Mouse (Mus musculus) forebrain, embryonic 12.5 days (tissue): ENCODE measurements around the gene Rgs4. TPM values are rescaled to one million over a fixed set of nuclear protein-coding genes. Genes with fewer than 3 reads are reported as not detected.
A peak's percentile ranks its signal among the peaks of the same experiment; 100 is the strongest.

Source experiments
- ATAC-seq: fragments of 200-750 bp; cut with Nextera tagmentation; 2 replicates; pipeline ENCODE4 v1.8.0; 2017; ENCODE audit warnings: moderate TSS enrichment; ENCODE audit not compliant: low FRiP score
- H3K27ac ChIP-seq: fragments of 300-500 bp; sonication (generic); 2 replicates; pipeline ENCODE4 v1.5.1; 2016; ENCODE audit warnings: mild to moderate bottlenecking
- H3K27me3 ChIP-seq: fragments of 300-500 bp; sonication (generic); 2 replicates; pipeline ENCODE4 v1.6.1; 2016; ENCODE audit warnings: mild to moderate bottlenecking
- H3K36me3 ChIP-seq: fragments of 300-500 bp; sonication (generic); replicated peaks from 2 replicates; pipeline ENCODE4 v1.6.1; 2016; ENCODE audit warnings: mild to moderate bottlenecking
- H3K4me1 ChIP-seq: fragments of 300-500 bp; sonication (generic); 2 replicates; pipeline ENCODE4 v1.6.1; 2016
- H3K4me2 ChIP-seq: fragments of 300-500 bp; sonication (generic); 2 replicates; pipeline ENCODE4 v1.6.1; 2016; ENCODE audit warnings: mild to moderate bottlenecking, moderate library complexity
- H3K4me3 ChIP-seq: fragments of 300-500 bp; sonication (generic); replicated peaks from 2 replicates; pipeline ENCODE4 v1.5.1; 2016; ENCODE audit warnings: mild to moderate bottlenecking
- H3K9ac ChIP-seq: fragments of 300-500 bp; sonication (generic); 2 replicates; pipeline ENCODE4 v1.6.1; 2016; ENCODE audit warnings: mild to moderate bottlenecking
- H3K9me3 ChIP-seq: fragments of 300-500 bp; sonication (generic); 2 replicates; pipeline ENCODE4 v1.6.1; 2016
- WGBS: fragments of 180-500 bp; shearing (Covaris S2); methylation state at CpG from one replicate; pipeline ENCODE4 v1.1.7; 2016; 5-methylcytosine and 5-hydroxymethylcytosine counted together
- polyA plus RNA-seq: library from polyadenylated mRNA; unstranded; fragments of >200 nt; fragmentation: Nextera tagmentation; extraction: Ambion mirVana; gene quantifications from 2 replicates; pipeline ENCODE4 v1.2.1, GENCODE M21; 2016

The Rgs4 gene
- polyA plus RNA-seq, result 13.9 and 14.5 TPM in 2 replicates

DNA sequence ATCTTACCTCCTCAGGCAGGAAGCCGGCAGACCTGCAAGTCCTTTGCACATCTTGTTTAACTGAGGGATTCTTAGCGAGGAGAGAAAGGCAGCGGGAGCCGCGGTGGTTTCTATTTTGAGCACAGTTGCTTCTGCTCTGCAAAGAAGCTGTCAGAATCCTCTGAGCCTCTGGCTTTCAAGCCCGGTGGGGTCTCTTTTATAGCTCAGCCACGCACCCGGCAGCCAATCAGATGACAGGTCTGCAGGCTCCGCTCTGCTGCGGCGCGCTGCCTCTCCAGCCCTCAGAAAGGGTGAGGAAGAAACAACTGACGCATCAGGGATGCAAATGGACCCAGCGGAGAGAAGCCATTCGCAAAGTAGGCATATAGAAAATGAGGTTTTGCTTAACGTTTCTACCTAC lies at the start of gene Rgs4:
Gene Rgs4, minus strand, starts transcription at position 170 of the 400 bp plus-strand sequence.
- WGBS, result under 1% methylated on average over 16 of the region's 16 CpGs
- Histone ChIP-seq H3K27me3 (peaks cover 17% of the 10 kb centered on the region), H3K27ac (no peak within 1 kb of the TSS), H3K4me1 (peaks cover 7% of the 10 kb centered on the region; the same call in 1 of the 2 replicates), H3K4me3 (peak within 1 kb of the TSS; percentile 29), H3K4me2 (peak within 1 kb of the TSS; percentile 52), H3K36me3 (no peaks in the 10 kb centered on the region), H3K9me3 (no peaks in the 10 kb centered on the region), H3K9ac (peak within 1 kb of the TSS; percentile 53)
- peak; percentile 96 for ATAC-seq

DNA sequence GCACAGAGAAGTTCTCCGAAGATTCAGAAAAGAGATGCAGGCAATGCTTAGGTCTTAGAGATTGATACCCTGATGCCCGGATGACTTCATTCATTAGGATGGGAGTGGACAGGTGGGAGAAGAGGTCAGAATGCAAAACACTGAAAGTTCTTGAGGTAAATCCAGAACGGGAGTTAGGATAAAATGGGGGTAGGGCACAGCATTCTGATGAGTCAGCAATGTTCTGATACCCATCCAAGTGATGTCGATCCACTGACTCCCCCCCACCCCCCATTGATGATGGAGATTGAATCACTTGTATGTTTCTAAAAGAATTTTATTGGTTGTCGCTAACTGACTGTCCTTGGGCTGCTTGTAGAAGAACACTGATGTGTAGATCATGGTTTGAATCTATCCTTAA lies 45.0 kb upstream of the Rgs4 start:
- no peak overlapping the region for H3K4me2 ChIP-seq
- H3K9ac ChIP-seq, result no peak overlapping the region
- H3K27ac ChIP-seq, result no peak overlapping the region
- no peak overlapping the region for H3K4me3 ChIP-seq
- H3K9me3 ChIP-seq, result no peaks in the 10 kb centered on the region
- WGBS, result 91% methylated on average over 5 of the region's 5 CpGs
- ATAC-seq, result no peak
- no peaks in the 10 kb centered on the region for H3K36me3 ChIP-seq
- H3K27me3 ChIP-seq, result no peaks in the 10 kb centered on the region
- no peaks in the 10 kb centered on the region for H3K4me1 ChIP-seq

DNA sequence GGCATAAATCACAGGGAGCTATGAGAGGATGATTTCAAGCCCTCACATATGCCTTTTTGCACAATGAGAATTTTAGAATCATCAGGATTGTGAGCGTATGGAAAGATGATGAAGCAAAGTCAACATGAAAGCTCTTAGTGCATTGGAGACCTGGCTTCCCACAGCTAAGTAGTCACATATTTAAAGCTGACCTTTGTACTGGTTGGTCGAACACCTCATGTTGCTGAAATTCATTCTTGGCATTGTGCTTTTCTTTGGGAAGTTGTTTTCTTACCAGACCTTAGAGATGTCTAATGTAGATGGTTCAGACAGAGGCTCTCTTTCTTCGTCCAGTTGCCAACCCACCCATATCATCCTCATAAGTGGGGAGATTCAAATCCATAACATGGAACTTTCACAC lies 38.5 kb upstream of the Rgs4 start:
- Histone ChIP-seq H3K36me3 (no peaks in the 10 kb centered on the region), H3K4me2 (no peak overlapping the region), H3K9ac (no peak overlapping the region), H3K4me3 (no peak overlapping the region), H3K4me1 (no peaks in the 10 kb centered on the region), H3K27me3 (no peaks in the 10 kb centered on the region), H3K27ac (no peak overlapping the region), H3K9me3 (no peaks in the 10 kb centered on the region)
- 92% methylated on average over 3 of the region's 3 CpGs for WGBS
- no peak for ATAC-seq

DNA sequence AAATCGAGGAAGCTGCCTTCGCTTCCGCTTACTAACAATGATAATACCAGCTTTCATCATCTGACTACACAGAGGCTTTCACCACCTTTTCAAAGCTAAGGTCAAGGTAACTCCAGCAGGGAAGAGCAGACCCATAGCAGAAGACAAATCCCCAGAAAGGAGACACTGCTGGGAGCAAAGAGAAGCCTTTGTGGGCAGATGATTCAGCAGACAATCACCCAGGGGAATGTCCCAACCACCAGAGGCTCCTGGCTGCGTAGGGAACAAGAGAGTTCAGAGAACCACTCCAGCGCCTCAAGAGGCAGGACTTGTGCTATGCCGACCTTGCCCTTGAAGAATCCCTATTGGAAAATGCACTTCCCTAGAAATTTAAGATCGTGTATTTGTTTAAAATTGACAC lies 29.1 kb upstream of the Rgs4 start:
- no peak for ATAC-seq
- Histone ChIP-seq H3K27ac (no peak overlapping the region), H3K27me3 (no peaks in the 10 kb centered on the region), H3K9ac (no peak overlapping the region), H3K4me3 (no peak overlapping the region), H3K9me3 (no peaks in the 10 kb centered on the region), H3K4me1 (no peaks in the 10 kb centered on the region), H3K4me2 (no peak overlapping the region), H3K36me3 (no peaks in the 10 kb centered on the region)
- 72% methylated on average over 7 of the region's 7 CpGs for WGBS

DNA sequence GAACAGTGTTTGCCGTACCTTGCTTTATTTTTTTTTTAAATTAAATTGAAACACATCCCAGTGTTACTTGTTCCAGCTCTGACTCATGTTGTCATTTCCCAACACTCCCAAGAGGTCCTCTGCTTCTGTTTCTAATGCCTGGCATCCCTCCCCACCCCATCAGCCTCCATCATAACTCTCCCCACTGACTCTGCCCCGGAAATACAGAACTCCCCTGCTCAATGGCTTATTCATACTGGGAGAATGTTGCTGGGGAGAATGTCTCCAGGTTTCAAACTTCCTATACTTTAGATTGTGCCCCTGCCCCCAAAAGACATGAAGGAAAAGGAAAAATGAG lies 17.1 kb upstream of the Rgs4 start:
- no peak for ATAC-seq

DNA sequence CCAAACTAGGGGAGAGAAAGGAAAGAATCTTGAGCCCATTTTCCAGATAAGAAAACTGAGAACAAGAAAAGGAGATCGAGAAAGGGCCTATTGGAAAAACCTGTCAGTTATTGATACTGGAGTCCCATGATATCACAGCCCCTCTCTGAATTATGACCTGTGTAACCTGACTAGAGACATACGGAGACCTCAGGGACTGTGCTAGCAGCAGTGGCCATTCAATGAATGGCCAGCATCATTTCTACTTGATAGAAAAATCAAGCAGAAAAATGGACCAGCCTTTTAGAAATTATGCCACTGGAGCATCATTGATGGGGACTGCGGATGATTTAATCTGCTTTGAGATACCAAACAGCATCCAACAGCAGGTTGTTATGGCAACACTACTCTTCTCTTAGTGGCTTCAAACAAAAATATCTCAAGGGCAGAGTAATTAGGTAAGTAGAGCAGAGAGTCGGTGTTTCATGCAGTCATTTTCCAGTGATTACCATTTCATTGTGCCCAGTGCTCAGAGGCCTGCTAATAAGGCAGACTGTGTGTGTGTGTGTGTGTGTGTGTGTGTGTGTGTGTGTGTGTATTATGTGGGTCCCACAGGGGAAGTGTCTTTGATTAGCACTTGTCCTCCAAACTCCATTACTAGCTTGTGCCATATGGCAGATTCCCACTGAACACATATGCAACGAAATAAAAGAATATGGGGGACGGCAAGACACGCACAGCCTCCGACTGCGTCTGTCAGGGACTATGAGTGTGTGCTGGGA lies 16.6 kb upstream of the Rgs4 start:
- ATAC-seq, result peak; percentile 90
- Histone ChIP-seq H3K4me3 (no peak overlapping the region), H3K4me2 (no peak overlapping the region), H3K4me1 (no peaks in the 10 kb centered on the region), H3K36me3 (no peaks in the 10 kb centered on the region), H3K27me3 (no peaks in the 10 kb centered on the region), H3K9ac (no peak overlapping the region), H3K9me3 (no peaks in the 10 kb centered on the region), H3K27ac (peak overlapping the region; percentile 39)
- 68% methylated on average over 9 of the region's 9 CpGs for WGBS

More for the DNA sequence above, 17.1 kb upstream of the Rgs4 start:
- H3K4me2 ChIP-seq, result no peak overlapping the region
- no peaks in the 10 kb centered on the region for H3K9me3 ChIP-seq
- 72% methylated on average over 2 of the region's 2 CpGs for WGBS
- H3K9ac ChIP-seq, result no peak overlapping the region
- H3K27me3 ChIP-seq, result no peaks in the 10 kb centered on the region
- H3K4me3 ChIP-seq, result no peak overlapping the region
- H3K36me3 ChIP-seq, result no peaks in the 10 kb centered on the region
- no peaks in the 10 kb centered on the region for H3K4me1 ChIP-seq
- peak overlapping the region; percentile 9; the same call in 1 of the 2 replicates for H3K27ac ChIP-seq

DNA sequence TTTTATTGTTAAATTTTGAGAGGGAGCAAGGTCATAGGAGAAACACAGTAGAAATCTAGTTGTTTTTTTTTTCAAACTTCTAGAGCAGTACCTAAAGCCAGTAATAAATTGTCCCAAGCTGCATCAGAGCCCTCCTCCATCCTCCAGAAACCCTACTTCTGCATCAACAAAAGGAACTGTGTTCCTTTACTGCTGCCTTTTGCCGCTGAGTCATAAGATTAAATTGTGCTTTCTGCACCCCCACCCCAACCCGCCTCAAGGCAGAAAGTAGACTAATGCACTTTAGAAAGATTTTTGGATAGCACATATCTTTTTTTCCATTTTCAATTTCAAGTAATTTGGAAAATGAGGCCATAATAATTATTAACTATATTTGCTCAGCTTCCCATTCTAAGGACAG lies 15.1 kb upstream of the Rgs4 start:
- no peak overlapping the region for H3K27ac ChIP-seq
- H3K4me2 ChIP-seq, result no peak overlapping the region
- H3K27me3 ChIP-seq, result no peaks in the 10 kb centered on the region
- no peak for ATAC-seq
- H3K4me3 ChIP-seq, result no peak overlapping the region
- no peaks in the 10 kb centered on the region for H3K36me3 ChIP-seq
- WGBS, result 97% methylated on average over 2 of the region's 2 CpGs
- H3K4me1 ChIP-seq, result no peaks in the 10 kb centered on the region
- no peaks in the 10 kb centered on the region for H3K9me3 ChIP-seq
- no peak overlapping the region for H3K9ac ChIP-seq

DNA sequence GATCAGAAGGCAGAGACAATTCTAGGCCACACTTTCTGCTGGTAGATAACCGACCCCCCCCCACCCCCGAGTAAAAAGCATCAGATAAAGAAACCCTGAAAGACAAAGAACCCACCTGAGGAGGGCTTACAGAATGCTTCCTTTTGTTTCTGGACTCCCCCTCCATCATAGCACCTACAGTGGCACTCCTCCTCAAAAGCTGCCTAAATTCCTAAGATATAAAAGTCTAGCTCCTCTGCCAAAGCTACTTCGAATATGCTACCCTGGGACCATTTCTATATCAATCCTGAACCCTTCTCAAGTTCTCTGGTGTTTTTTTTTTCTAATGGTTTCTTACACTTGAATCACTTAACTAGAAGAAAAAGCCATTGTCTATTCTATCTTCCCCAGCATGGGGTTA lies 9.1 kb upstream of the Rgs4 start:
- Histone ChIP-seq H3K9me3 (no peaks in the 10 kb centered on the region), H3K36me3 (no peaks in the 10 kb centered on the region), H3K4me1 (no peaks in the 10 kb centered on the region), H3K9ac (no peak overlapping the region), H3K27me3 (no peaks in the 10 kb centered on the region), H3K27ac (no peak overlapping the region), H3K4me2 (no peak overlapping the region), H3K4me3 (no peak overlapping the region)
- ATAC-seq, result no peak
- WGBS, result 36% methylated on average over 2 of the region's 3 CpGs

DNA sequence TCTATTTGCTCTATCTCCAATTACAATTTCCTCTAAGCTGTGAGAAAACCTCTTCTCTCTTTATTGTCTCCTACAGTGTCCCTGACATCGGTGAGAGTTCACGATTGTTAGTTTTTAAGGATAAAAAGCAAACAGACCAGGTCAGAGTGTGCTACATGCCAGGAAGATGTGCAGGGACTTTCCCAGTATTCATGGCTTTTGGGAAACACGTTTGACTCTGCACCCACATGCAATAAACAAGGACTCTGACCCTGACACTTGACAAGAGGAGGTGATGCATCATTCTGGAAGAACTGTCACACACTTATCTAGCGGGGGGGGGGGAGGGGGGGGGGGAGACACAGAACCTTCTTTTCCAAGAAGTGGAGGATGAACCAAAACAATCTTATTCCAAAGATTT lies 5.0 kb upstream of the Rgs4 start:
- H3K27me3 ChIP-seq, result 0 out of 2 replicates have a peak, but pooled peaks cover 2% of the 10 kb centered on the region
- no peaks in the 10 kb centered on the region for H3K9me3 ChIP-seq
- H3K36me3 ChIP-seq, result no peaks in the 10 kb centered on the region
- no peak overlapping the region for H3K4me2 ChIP-seq
- no peak overlapping the region for H3K9ac ChIP-seq
- ATAC-seq, result no peak
- H3K27ac ChIP-seq, result no peak overlapping the region
- WGBS, result 69% methylated on average over 3 of the region's 4 CpGs
- H3K4me1 ChIP-seq, result 0 out of 2 replicates have a peak, but pooled peaks cover 3% of the 10 kb centered on the region
- no peak overlapping the region for H3K4me3 ChIP-seq

DNA sequence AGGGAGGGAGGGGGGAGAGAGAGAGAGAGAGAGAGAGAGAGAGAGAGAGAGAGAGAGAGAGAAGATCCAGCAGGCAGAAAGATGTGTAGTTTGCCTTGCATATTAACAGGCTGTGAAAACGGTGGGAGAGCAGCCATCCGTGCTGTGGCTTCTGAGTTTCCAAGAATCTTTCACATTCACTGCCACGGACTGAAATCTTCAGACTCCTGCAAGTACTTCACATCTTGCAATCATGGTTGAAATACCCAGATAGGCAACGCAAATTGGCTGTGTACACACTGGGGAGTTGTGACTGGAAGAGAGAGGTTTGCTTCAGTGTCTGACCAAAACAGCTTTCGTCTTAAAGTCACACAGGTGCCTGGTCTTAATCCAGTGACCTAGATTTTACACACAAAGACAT lies 997 bp upstream of the Rgs4 start:
- Histone ChIP-seq H3K4me1 (peaks cover 7% of the 10 kb centered on the region; the same call in 1 of the 2 replicates), H3K4me2 (no peak overlapping the region), H3K9me3 (no peaks in the 10 kb centered on the region), H3K4me3 (no peak overlapping the region), H3K36me3 (no peaks in the 10 kb centered on the region), H3K27me3 (peaks cover 17% of the 10 kb centered on the region), H3K27ac (no peak overlapping the region), H3K9ac (no peak overlapping the region)
- WGBS, result 49% methylated on average over 5 of the region's 5 CpGs
- no peak for ATAC-seq

DNA sequence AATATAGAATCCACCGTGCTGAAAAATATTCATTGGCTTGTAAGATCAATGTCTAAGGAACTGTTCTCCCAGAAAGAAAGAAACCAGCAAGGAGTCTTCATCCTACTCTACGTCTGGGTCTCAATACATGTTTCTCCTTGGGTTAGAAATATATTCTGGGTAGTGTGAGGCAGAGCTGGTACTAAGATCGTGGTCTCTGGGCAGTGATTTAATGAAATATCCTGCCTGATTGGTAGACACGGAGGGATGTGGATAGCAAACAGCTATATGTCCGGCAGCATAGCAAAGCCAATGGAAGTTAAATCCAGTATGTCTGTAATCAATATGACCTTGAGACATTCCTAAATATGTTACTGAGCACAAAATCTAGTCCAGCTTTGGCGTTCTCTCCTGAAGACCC lies 460 bp upstream of the Rgs4 start:
- peaks cover 17% of the 10 kb centered on the region for H3K27me3 ChIP-seq
- H3K27ac ChIP-seq, result no peak overlapping the region
- H3K9me3 ChIP-seq, result no peaks in the 10 kb centered on the region
- WGBS, result 47% methylated on average over 6 of the region's 6 CpGs
- H3K4me1 ChIP-seq, result peaks cover 7% of the 10 kb centered on the region; the same call in 1 of the 2 replicates
- H3K36me3 ChIP-seq, result no peaks in the 10 kb centered on the region
- H3K4me2 ChIP-seq, result peak overlapping the region; percentile 52
- peak; percentile 18; the same call in 1 of the 2 replicates for ATAC-seq
- 0 out of 2 replicates have a peak overlapping the region, but pooled peaks have one; percentile 13 for H3K9ac ChIP-seq
- H3K4me3 ChIP-seq, result peak overlapping the region; percentile 29

DNA sequence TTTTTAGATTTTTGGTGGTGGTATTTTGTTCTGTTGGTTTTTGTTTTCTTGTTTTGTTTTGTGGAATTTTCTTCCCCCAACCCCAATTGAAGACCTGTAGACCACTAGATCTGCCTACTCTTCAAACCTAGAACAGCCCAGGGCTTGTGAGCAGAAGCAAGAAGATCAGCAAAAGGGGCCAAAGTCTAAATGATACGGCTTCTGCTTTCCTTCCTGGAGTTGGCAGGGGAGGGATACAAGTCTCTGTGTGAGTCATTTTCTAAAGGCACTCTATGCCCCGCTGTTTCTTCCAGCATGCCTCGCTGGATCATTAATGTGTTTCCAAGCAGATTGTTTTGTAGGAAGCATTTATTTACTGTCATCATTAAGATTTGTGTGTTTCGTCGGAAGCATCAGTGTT lies 6.3 kb downstream of the Rgs4 start:
- H3K27ac ChIP-seq, result no peak overlapping the region
- H3K36me3 ChIP-seq, result no peaks in the 10 kb centered on the region
- peaks cover 10% of the 10 kb centered on the region for H3K27me3 ChIP-seq
- H3K4me3 ChIP-seq, result no peak overlapping the region
- no peaks in the 10 kb centered on the region for H3K4me1 ChIP-seq
- H3K4me2 ChIP-seq, result no peak overlapping the region
- H3K9ac ChIP-seq, result no peak overlapping the region
- no peaks in the 10 kb centered on the region for H3K9me3 ChIP-seq
- no peak for ATAC-seq
- 86% methylated on average over 5 of the region's 5 CpGs for WGBS

DNA sequence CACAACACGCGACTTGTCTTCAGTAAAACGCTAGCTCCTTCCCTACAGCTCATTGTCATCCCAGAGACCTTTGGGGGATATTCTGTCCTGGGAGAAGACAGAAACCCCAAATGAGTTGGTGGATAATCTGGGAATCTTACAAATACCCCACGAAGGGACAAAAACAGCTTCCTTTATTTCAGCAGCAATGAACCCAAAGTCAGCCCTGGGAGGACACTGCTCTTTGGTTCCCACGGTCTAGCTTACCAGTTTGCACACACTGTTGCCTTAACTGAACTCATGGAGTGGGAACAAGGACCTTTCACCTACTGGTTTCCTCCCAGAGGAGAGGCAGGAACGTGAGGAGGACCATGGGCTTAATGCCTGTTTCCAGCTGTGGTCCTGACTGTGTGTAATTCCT lies 10.2 kb downstream of the Rgs4 start:
- Histone ChIP-seq H3K4me2 (no peak overlapping the region), H3K4me3 (no peak overlapping the region), H3K9me3 (no peaks in the 10 kb centered on the region), H3K4me1 (no peaks in the 10 kb centered on the region), H3K27ac (no peak overlapping the region), H3K36me3 (no peaks in the 10 kb centered on the region), H3K9ac (no peak overlapping the region), H3K27me3 (no peaks in the 10 kb centered on the region)
- 87% methylated on average over 6 of the region's 6 CpGs for WGBS
- no peak for ATAC-seq
